Mouse (Mus musculus): ENCODE results near the gene Rtn1.

Rtn1 gene

DNA sequence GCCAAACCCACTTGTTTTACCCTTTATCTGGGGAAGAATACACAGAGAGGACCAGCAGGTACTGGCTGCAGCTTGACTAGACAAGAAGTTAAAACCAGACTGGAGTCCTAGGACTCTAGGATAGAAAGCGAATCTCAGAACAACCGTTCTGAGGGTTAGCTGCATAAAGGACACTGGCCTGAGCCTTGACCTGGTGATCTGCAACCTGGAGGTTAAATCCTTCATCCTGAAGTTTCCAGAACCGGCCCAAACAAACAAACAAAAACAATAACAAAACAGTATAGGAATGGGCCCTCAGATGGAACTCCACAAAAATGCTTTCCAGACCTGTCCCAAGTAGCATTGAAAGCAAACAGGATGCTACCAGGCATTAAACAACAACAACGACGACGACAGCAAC lies at the start of gene Rtn1:
Gene Rtn1 (minus strand): TSS at position 101 of the 400 bp plus-strand sequence.
- no peak for DNase-seq

DNA sequence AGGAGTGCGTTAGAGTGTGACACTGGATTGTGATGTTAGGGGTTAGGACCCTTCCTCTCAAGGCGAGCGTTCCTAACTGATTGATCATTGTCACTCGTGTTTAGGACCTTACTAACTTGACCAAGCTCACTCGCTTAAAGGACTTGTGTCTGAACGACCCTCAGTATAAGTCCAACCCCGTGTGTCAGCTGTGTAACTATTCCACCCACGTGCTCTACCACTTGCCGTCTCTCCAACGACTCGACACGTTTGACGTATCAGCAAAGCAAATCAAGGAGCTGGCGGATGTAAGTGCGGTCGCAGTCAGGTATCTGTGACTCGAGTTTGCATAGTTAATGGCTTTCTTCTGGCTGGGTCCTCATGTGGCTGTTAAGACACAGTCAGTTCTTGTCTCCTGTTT lies 45.1 kb upstream of the Rtn1 start:
- no peak for DNase-seq

- DNase-seq = peak; percentile 22 to 27
Observed at GRCm38 (mm10) chr12:72441839-72442576, 33.2 kb upstream of the Rtn1 start, which contains the start of gene Lrrc9. Gene Lrrc9 (plus strand): TSS chr12:72441866.

DNA sequence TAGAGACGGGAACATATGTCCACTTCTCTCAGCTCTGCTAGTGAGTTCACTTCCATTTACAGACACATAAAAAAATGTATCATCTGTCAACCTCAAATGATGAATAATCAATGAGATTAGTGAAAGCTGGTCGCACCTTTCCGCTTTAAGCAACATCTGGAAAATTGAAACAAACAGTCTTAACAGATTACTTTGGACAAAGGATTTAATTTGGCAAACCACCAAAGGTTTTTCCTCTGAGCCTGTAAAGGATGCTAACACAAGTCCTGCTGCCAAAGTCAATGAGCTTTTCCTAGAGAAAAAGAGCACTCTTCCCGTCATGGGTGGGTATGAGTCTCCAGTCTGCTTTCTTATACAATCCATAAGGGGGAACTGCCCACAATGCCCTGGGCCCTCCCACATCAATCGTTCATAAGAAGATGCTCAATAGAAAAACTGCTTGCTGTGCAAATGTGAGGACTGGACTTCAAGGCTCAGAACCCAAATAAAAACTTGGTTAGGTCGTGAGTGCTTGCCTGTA lies 30.2 kb upstream of the Rtn1 start:
- no peak for DNase-seq

GRCm38 (mm10) chr12:72437676-72438341 lies 29.0 kb upstream of the Rtn1 start:
- DNase-seq = no peak

GRCm38 (mm10) chr12:72433241-72433865 lies 24.5 kb upstream of the Rtn1 start:
- no peak for DNase-seq

DNA sequence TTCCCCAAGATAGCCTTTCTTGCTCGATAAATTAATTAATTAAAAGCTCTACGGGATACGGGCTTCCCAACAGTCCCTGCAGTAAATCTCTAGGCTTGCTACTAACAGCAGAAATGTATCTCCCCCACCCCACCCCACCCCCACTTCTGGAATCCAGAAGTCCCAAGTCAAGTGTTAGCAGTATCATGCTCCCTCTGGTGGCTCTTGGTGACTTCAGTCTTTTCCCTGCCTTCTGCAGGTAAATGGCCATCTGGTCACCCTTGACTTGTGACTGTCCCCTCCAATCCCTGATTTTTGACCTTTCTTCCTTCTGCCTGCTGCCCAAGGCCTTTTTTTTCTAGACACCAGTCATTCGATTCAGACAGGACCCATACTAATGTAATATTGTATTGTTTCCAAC lies 23.4 kb upstream of the Rtn1 start:
- no peak for DNase-seq

DNA sequence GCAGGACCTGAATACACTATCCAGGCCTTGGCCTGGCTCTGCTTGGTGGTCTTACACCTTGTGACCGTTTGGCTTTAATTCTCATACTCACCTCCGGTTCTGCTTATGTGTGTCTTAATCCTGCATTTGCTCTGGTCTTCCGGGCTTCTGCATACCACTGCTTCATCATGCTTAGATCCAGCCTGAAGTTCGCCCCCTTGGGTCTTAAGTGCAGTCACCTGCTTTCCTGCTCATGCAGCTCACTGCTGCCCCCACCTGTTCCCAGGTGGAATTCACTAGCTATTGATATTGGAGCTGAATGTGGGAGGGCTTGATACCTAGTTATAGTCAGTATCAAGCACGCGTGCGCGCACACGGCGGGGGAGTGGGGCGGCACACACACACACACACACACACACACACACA lies 18.9 kb upstream of the Rtn1 start:
- DNase-seq = peak; percentile 43 to 45

GRCm38 (mm10) chr12:72422681-72423080 lies 13.8 kb upstream of the Rtn1 start:
- DNase-seq = no peak

- DNase-seq = no peak
Observed at GRCm38 (mm10) chr12:72417762-72418161, 8.9 kb upstream of the Rtn1 start.

DNA sequence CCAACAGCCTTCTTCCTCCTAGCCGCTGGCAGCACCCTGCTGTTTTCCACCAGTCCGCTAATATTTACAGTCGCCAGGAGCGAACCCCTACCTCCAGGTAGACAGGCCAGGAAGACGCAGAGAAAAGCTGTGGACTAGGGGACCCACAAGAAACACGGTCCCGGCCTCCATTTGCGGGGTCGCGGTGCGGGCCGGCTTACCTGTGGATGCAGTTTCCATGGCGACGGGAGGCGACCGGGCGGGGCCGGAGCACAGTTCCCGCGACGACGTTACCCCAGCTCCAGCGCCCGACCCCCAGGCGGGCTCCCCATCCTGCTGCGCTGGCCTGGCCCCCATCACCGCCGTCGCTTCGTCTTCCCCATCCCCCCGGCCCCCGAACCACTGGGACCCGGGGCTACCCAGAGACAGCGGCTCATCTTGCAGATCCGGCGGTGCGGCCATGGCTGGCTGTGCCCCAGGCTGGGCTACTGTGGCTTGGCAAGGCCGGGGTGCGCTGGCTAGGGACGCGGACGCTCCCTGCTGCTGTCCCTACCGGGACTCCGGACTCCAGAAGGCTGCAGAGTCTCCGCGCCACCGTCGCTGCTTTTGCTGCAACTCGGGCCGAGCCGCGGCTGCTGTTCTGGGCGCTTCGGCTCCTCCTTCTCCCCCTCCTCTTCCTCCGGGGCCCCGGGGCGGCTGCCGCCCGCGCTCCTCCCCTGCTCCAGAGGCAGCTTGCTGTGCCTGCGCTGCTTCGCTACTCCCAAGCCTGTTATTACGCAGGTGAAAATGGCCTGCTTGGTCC lies 553 bp downstream of the Rtn1 start:
- peak; percentile 3 to 6 for DNase-seq

DNA sequence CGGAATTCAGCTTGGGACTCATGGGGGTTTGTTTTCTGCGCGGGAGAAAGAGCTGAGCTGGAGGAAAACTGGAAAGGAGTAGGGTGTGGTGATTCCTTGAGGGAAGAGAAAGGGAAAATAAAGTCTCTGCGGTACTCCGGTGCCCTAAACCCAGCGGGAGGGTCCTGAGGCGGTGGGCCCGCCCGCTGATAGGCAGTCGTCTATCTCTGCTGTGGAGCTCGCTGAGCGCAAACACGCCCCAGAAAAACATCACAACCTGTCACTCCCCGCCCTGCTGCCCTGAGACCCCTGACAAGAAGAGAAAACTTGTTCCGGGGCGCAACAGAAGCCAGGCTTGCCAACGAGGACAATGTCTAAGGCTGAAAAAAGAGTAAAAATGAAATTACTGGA lies 1.1 kb downstream of the Rtn1 start:
- no peak for DNase-seq

GRCm38 (mm10) chr12:72407146-72407545 lies 1.7 kb downstream of the Rtn1 start:
- no peak for DNase-seq

DNA sequence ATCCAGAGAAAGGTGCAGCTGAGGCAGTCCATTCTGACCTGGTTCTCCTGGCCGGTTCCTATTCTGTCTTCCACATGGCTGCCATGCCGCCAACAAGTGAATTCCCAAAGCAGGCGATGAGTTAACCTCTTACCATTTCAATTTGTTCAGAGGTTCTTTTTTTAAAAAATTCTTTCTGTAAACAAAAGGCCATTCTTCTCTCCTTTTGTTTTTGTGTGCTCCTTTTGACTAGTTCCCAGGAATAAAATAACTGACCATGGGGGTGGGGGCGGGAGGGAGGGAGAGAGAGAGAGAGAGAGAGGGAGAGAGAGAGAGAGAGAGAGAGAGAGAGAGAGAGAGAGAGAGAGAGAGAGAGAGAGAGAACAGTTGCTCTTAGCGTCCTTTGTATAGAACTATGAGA lies 3.8 kb downstream of the Rtn1 start:
- no peak for DNase-seq

DNA sequence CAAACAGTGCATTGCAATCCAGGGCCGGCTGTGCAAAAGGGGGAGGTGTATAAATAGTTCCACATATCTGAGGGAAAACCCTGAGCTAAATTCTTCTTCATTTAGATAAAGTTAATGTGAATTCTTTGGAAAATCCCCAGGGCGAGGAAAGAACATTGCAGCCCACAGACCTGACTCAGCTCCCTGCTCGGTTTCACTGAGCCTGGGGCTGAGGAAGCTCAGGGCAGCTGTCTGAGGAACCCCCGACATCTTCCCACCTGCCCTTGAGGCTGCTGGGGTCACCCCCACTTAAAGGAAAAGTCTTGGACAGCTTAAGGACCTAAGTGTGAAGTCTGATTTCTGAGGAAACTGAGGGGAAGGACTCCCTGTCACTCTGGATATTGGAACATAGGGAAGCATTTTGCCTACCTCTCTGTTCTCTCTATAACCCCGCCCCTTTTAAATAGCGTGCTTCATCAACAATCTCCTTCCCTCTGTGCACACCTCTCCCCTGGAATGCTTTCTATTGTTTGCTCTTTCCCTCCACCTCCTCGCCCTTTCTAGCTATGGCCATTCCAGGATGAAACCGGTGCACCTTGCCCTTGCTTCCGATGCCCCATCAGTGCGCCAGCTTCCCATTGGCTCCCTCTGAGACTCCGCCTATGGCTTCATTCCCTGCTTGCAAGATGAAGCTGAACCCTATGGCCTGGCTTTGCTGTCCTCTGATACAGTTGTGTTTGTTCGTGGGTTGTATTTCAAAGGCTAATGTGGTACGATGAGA lies 15.6 kb downstream of the Rtn1 start:
- no peak for DNase-seq

- no peak for DNase-seq
Observed at GRCm38 (mm10) chr12:72390346-72390745, 18.5 kb downstream of the Rtn1 start.

- no peak for DNase-seq
Observed at GRCm38 (mm10) chr12:72389377-72390103, 19.3 kb downstream of the Rtn1 start.

GRCm38 (mm10) chr12:72388835-72389234 lies 20.0 kb downstream of the Rtn1 start:
- DNase-seq = no peak

- DNase-seq = no peak
Observed at GRCm38 (mm10) chr12:72388135-72388534, 20.7 kb downstream of the Rtn1 start.

- no peak for DNase-seq
Observed at GRCm38 (mm10) chr12:72376309-72376708, 32.5 kb downstream of the Rtn1 start.

- DNase-seq = no peak
Observed at GRCm38 (mm10) chr12:72374823-72375225, 34.0 kb downstream of the Rtn1 start.

Measured in thymus, postnatal 36 days (tissue).